Mouse (Mus musculus) ES-E14 (cell line): Measurements from ENCODE around the gene Nol4l. TPM values are rescaled to one million over a fixed set of nuclear protein-coding genes. Genes with fewer than 3 reads are reported as not detected.

Experiments
- DNase-seq: peaks from one replicate; pipeline ENCODE4 v3.0.0-alpha.2; 2013; ENCODE audit warnings: low read depth, low spot score
- H3K27ac ChIP-seq: 2 replicates; pipeline ENCODE4 v1.5.1; 2012; ENCODE audit warnings: low read depth, mild to moderate bottlenecking, low read length, moderate library complexity, mixed read lengths; ENCODE audit not compliant: poor library complexity, insufficient read depth, severe bottlenecking
- H3K36me3 ChIP-seq: 2 replicates; pipeline ENCODE4 v1.6.1; 2012; ENCODE audit warnings: mild to moderate bottlenecking, low read length, moderate library complexity, mixed read lengths; ENCODE audit not compliant: control insufficient read depth, poor library complexity, insufficient read depth, severe bottlenecking
- H3K4me1 ChIP-seq, 2 experiments: fragments of 150-350 bp in 1 of 2; sonication (generic) in 1 of 2; 2 replicates each; pipeline ENCODE4 v1.6.1; 2012; ENCODE audit warnings: low read length in 2 of 2, mild to moderate bottlenecking in 1 of 2, mixed read lengths in 1 of 2; ENCODE audit not compliant: control insufficient read depth in 2 of 2, insufficient read depth in 2 of 2, poor library complexity in 1 of 2
- H3K4me3 ChIP-seq, 2 experiments: fragments of 150-350 bp in 1 of 2; sonication (generic) in 1 of 2; 2 replicates each; pipeline ENCODE4 v1.5.1; 2012; ENCODE audit warnings: low read length in 2 of 2, low read depth in 1 of 2, mild to moderate bottlenecking in 1 of 2, mixed read lengths in 1 of 2; ENCODE audit not compliant: insufficient read depth in 1 of 2, poor library complexity in 1 of 2, severe bottlenecking in 1 of 2
- H3K9ac ChIP-seq: 2 replicates; pipeline ENCODE4 v1.6.1; 2012; ENCODE audit warnings: low read depth, mild to moderate bottlenecking, low read length, mixed read lengths; ENCODE audit not compliant: poor library complexity, insufficient read depth, severe bottlenecking
- H3K9me3 ChIP-seq: fragments of 150-350 bp; sonication (generic); 2 replicates; pipeline ENCODE4 v1.6.1; 2012; ENCODE audit warnings: low read depth, mild to moderate bottlenecking, low read length; ENCODE audit not compliant: control insufficient read depth, insufficient read depth
- CHD2 ChIP-seq: IDR thresholded peaks from 2 replicates; pipeline ENCODE4 v1.6.1; 2014; ENCODE audit warnings: mild to moderate bottlenecking, low read depth, low read length, inconsistent platforms
- HCFC1 ChIP-seq: IDR thresholded peaks from 2 replicates; pipeline ENCODE4 v1.6.1; 2012; ENCODE audit warnings: low read length, inconsistent platforms, borderline replicate concordance; ENCODE audit not compliant: insufficient read depth
- MAFK ChIP-seq: IDR thresholded peaks from 2 replicates; pipeline ENCODE4 v1.6.1; 2014; ENCODE audit warnings: mild to moderate bottlenecking, low read depth, low read length, inconsistent platforms; ENCODE audit not compliant: insufficient read depth
- ZC3H11A ChIP-seq: IDR thresholded peaks from 2 replicates; pipeline ENCODE4 v1.6.1; 2012; ENCODE audit warnings: low read depth, mild to moderate bottlenecking, inconsistent platforms, low read length, borderline replicate concordance
- ZNF384 ChIP-seq: IDR thresholded peaks from 2 replicates; pipeline ENCODE4 v1.6.1; 2012; ENCODE audit warnings: low read depth, low read length, inconsistent platforms
- in situ Hi-C, 2 experiments: fragments of 600-800 bp; cut with MboI; formaldehyde crosslinking; loops; one replicate each; pipeline ENCODE4 v1.15.1; 2025; ENCODE audit warnings: low sequenced_read_pairs in 2 of 2, inconsistent platforms in 1 of 2; ENCODE audit not compliant: unreplicated experiment in 2 of 2
- total RNA-seq: library from RNA; depleted of rRNA; stranded (reverse); fragments of 300-350 nt; gene quantifications from 2 replicates; pipeline ENCODE4 v1.2.3, GENCODE M21; 2012

The Nol4l gene
- total RNA-seq, 1 experiment = 3.8 TPM

DNA sequence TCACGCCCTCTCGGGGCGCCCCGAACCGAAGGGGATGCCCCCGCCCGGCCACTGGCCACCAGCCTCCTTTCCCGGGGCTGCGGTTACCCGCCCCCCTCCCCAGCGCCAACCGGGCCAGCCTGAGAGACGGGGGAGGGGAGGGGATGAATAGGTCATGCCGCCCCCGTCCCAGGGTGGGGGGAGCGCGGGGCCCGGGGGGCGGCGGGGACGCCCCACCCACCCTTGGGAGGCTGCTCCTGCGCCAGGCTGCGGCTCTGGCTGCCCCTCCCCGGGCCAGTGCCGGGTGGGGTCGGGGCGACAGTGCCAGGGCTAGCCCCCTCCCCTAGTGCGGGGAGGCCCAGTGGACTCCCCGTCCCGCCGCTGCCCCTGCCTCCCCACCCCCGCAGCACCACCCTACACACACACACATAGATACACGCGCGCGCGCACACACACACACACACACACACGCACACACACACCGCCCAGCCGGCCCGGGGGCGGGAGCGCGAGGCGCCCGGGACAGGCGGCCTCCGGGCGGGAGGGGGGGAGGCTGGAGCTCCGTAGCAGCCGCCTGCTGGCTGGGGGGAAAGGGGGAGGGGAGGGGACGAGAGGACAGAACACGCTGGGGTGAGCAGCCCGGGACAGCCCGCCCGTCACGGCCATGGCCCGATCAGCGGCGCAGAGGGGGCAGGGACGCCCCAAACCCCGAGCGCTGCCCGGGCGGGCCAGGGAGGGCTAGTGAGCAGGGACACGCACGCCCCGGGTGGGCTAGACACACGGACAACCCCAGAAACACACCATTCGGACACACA, 1.0 kb downstream of the Nol4l start:
- H3K4me1 ChIP-seq = peaks cover 1 to 12% of the 10 kb centered on the region in 2 experiments; a peak in 3 of 4 replicates

DNA sequence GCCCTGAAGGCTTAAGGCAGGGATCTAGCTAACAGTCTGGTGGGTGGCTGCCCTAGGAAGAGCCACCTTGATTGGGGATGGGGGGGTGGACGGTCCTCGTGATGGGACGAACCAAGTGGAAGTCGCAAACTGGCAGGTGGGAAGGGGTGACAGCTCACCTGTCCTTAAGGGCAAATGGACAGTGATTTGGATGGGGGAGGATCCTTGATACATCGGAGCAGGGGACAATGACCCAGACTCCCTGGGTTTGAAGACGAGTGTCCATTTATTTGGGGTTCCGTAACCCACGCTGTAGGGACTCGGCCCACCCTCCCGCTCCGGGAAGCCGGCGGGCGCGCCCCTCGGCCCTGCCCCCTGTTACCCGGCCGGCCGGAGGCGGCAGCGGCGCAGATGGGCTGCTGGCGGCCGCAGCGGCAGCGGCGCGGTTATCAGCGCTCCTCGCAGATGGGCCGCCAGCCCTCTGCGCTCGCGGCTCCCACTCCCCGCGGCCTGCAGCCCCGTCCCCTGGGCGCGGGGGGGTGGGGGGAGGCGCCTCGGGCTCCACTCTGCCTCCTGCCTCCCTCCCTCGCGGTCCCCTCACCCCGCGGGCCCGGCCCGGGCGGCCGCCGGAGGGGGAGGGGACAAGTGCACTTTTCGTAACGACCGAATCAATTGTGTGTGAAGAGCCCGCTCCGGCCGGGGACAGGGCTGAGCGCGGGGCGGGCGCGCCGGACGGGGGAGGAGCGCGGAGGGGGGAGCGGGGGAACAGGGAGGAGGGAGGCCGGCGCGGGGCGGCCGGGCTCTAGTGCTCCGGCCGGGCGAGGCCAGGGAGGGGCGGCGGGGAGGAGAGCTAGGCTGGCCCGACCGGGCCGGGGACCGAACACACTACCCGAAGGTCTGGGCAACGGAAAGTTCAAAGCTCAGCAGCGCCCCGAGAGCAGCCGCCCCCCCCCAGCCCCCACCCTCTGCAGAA, 1.9 kb downstream of the Nol4l start:
- peaks cover 1 to 20% of the 10 kb centered on the region in 2 experiments; a peak in 3 of 4 replicates for H3K4me1 ChIP-seq
- peak overlapping the region; percentile 83 to 88 for H3K4me3 ChIP-seq
- H3K9ac ChIP-seq = peak overlapping the region; percentile 71
- no peaks in the 10 kb centered on the region for H3K9me3 ChIP-seq
- no peaks in the 10 kb centered on the region for H3K36me3 ChIP-seq
- no peak for TF ChIP-seq ZNF384
- TF ChIP-seq MAFK = no peak
- no peak for TF ChIP-seq CHD2
- TF ChIP-seq HCFC1 = no peak
- no peak for TF ChIP-seq ZC3H11A
- DNase-seq = no peak
- in situ Hi-C loops = no loop called here
- H3K27ac ChIP-seq = no peak overlapping the region

More for the DNA sequence above, 1.0 kb downstream of the Nol4l start:
- Histone ChIP-seq H3K9ac (peak overlapping the region; percentile 71; the same call in 1 of the 2 replicates), H3K4me3 (peak overlapping the region; percentile 83 to 88), H3K36me3 (no peaks in the 10 kb centered on the region), H3K27ac (no peak overlapping the region), H3K9me3 (no peaks in the 10 kb centered on the region)
- in situ Hi-C loops = no loop called here
- DNase-seq = no peak
- TF ChIP-seq CHD2 = no peak
- no peak for TF ChIP-seq ZNF384
- no peak for TF ChIP-seq MAFK
- no peak for TF ChIP-seq HCFC1
- no peak for TF ChIP-seq ZC3H11A

DNA sequence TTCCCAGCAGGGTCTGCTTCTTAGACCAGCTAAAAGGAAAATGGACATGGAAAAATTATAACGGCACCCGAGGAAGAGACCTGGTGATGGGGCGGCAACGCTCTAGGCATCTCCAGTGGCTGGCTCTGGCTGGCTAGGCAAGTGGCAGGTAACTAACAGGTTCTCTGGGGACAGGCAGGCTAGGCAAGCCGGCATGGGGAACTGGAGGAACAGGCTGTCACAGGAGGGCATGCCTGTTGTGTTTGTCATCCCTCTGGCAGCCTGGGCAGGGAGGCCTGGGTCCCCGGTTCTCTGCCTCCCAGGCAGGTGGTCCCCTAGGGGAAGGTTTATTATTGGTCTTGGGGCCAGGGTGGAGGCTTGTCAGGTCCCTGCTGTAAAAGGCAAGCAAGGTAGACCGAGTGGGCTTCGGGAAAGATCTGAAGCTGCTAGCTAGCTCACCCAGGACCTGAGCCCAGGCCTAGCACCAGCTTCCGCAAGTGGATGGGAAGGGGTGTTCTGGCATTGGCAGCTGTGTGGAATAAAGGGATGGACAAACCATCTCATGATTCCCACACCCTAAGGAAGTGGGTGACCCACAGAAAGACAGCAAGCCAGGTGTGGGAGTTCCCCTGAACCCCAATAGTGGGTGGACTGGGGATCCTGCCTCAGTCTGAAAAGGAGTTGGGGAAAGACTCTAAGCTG, 2.8 kb downstream of the Nol4l start:
- no peak overlapping the region for H3K27ac ChIP-seq
- TF ChIP-seq ZC3H11A (no peak), MAFK (no peak), HCFC1 (no peak), CHD2 (no peak), ZNF384 (no peak)
- no peaks in the 10 kb centered on the region for H3K9me3 ChIP-seq
- no peak for DNase-seq
- in situ Hi-C loops = no loop called here
- no peaks in the 10 kb centered on the region for H3K36me3 ChIP-seq
- H3K4me1 ChIP-seq = peaks cover 1 to 27% of the 10 kb centered on the region in 2 experiments; a peak in 3 of 4 replicates
- H3K9ac ChIP-seq = no peak overlapping the region
- no peak overlapping the region for H3K4me3 ChIP-seq

DNA sequence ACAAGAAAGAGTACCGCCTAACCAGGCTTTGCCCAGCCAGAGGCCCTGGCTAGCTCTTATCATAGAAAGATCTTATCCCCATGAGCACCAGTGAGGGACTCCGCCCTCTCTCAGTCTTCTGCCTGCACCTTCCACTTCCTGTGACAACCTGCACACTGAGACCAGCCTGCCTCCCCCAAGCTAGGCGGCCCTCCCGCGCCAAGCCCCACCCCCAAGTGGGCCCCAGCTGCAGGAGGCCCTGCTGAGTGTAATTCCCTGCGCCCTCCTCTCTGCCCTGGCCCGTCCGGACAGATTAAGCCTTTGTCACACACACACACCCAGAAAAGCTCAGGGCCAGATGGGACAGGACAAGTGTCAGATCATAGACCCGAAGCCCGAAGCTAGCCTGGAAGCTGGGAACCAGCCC, 3.9 kb downstream of the Nol4l start:
- no peak for DNase-seq
- H3K9ac ChIP-seq = no peak overlapping the region
- H3K9me3 ChIP-seq = no peaks in the 10 kb centered on the region
- TF ChIP-seq CHD2 (no peak), HCFC1 (no peak), ZC3H11A (no peak), ZNF384 (no peak), MAFK (no peak)
- in situ Hi-C loops = no loop called here
- no peak overlapping the region for H3K4me3 ChIP-seq
- H3K36me3 ChIP-seq = no peaks in the 10 kb centered on the region
- no peak overlapping the region for H3K27ac ChIP-seq
- peaks cover 1 to 28% of the 10 kb centered on the region in 2 experiments; a peak in 3 of 4 replicates for H3K4me1 ChIP-seq
